Mouse (Mus musculus) G1E (cell line): ENCODE results near the gene Chd9. TPM values are rescaled to one million over a fixed set of nuclear protein-coding genes. Genes with fewer than 3 reads are reported as not detected.

Source experiments
- ATAC-seq: 2 replicates; pipeline ENCODE4 v1.8.0; 2016; ENCODE audit warnings: mild to moderate bottlenecking; ENCODE audit not compliant: insufficient number of reproducible peaks, poor library complexity, low FRiP score, severe bottlenecking; ENCODE audit errors: extremely low read depth
- DNase-seq: peaks from one replicate; pipeline ENCODE4 v3.0.0; 2012; ENCODE audit warnings: low spot score
- H3K27me3 ChIP-seq: 2 replicates; pipeline ENCODE4 v1.6.1; 2012; ENCODE audit warnings: mild to moderate bottlenecking, low read length, inconsistent platforms; ENCODE audit not compliant: insufficient read depth
- H3K36me3 ChIP-seq: replicated peaks from 2 replicates; pipeline ENCODE3; 2012; ENCODE audit warnings: mild to moderate bottlenecking, inconsistent platforms
- H3K4me1 ChIP-seq: 2 replicates; pipeline ENCODE4 v1.6.1; 2012; ENCODE audit warnings: low read depth, low read length, inconsistent platforms, mixed read lengths; ENCODE audit not compliant: insufficient read depth
- H3K4me3 ChIP-seq: 2 replicates; pipeline ENCODE4 v1.5.1; 2012; ENCODE audit warnings: low read depth, mild to moderate bottlenecking, inconsistent platforms, low read length, moderate library complexity, mixed read lengths
- H3K9me3 ChIP-seq: replicated peaks from 2 replicates; pipeline ENCODE4 v1.6.1; 2012; ENCODE audit warnings: inconsistent platforms
- CTCF ChIP-seq: IDR thresholded peaks from 2 replicates; pipeline ENCODE4 v1.5.1; 2012; ENCODE audit warnings: low read depth, low read length, inconsistent platforms, mixed read lengths
- GATA1 ChIP-seq: IDR thresholded peaks from 2 replicates; pipeline ENCODE4 v1.6.1; 2012; ENCODE audit warnings: borderline replicate concordance, low read length, inconsistent platforms, mixed read lengths
- GATA2 ChIP-seq: IDR thresholded peaks from 2 replicates; pipeline ENCODE4 v1.6.1; 2012; ENCODE audit warnings: low read depth, low read length, inconsistent platforms, borderline replicate concordance
- POLR2AphosphoS5 ChIP-seq: IDR thresholded peaks from 2 replicates; pipeline ENCODE4 v1.6.1; 2012; ENCODE audit warnings: low read depth, low read length, inconsistent platforms; ENCODE audit not compliant: insufficient replicate concordance
- TAL1 ChIP-seq: conservative IDR thresholded peaks from 2 replicates; pipeline ENCODE4 v1.6.1; 2012; ENCODE audit warnings: low read depth, low read length, inconsistent platforms, mixed read lengths
- polyA plus RNA-seq: library from polyadenylated mRNA; stranded (reverse); fragments of >175 nt; gene quantifications from 2 replicates; pipeline ENCODE4 v1.2.3, GENCODE M21; 2012
- total RNA-seq, 2 experiments: library from RNA; stranded (forward) in 1 of 2; stranded (reverse) in 1 of 2; fragments of 200-1000 nt in 1 of 2; fragments of >200 nt in 1 of 2; fragmentation: Nextera tagmentation in 1 of 2; gene quantifications; 2 replicates each; pipeline ENCODE4 v1.2.3; 2014 to 2017

Gene Chd9
- total and polyA plus RNA-seq, 3 experiments: 2.0 to 85.3 (median 26.9) TPM

- H3K27me3 ChIP-seq: peaks cover 6% of the 10 kb centered on the region; the same call in 1 of the 2 replicates
- ATAC-seq (no peak), DNase-seq (no peak)
- no peaks in the 10 kb centered on the region for H3K36me3 ChIP-seq
- no peak overlapping the region for H3K4me3 ChIP-seq
- TF ChIP-seq GATA2 (no peak), POLR2AphosphoS5 (no peak), TAL1 (no peak), CTCF (no peak), GATA1 (no peak)
- no peaks in the 10 kb centered on the region for H3K4me1 ChIP-seq
- no peaks in the 10 kb centered on the region for H3K9me3 ChIP-seq
Measured at GRCm38 (mm10) chr8:90869071-90869919, 41.1 kb downstream of the Chd9 start.

- Histone ChIP-seq H3K4me3 (no peak overlapping the region), H3K27me3 (peaks cover 6% of the 10 kb centered on the region; the same call in 1 of the 2 replicates), H3K4me1 (no peaks in the 10 kb centered on the region), H3K36me3 (no peaks in the 10 kb centered on the region), H3K9me3 (no peaks in the 10 kb centered on the region)
- TF ChIP-seq GATA2 (no peak), TAL1 (no peak), CTCF (no peak), GATA1 (no peak), POLR2AphosphoS5 (no peak)
- DNase-seq: no peak
- no peak for ATAC-seq
Measured at GRCm38 (mm10) chr8:90869920-90870777, 42.0 kb downstream of the Chd9 start.

- Histone ChIP-seq H3K9me3 (no peaks in the 10 kb centered on the region), H3K4me1 (no peaks in the 10 kb centered on the region), H3K27me3 (peaks cover 11% of the 10 kb centered on the region), H3K4me3 (no peak overlapping the region), H3K36me3 (no peaks in the 10 kb centered on the region)
- TF ChIP-seq GATA2 (no peak), TAL1 (no peak), POLR2AphosphoS5 (no peak), GATA1 (no peak), CTCF (no peak)
- no peak for DNase-seq
- ATAC-seq: no peak
Measured at GRCm38 (mm10) chr8:90871375-90872080, 43.4 kb downstream of the Chd9 start.

GRCm38 (mm10) chr8:90873051-90873450 is 44.9 kb downstream of the Chd9 start:
- no peak overlapping the region for H3K4me3 ChIP-seq
- TF ChIP-seq GATA1: no peak
- peaks cover 5% of the 10 kb centered on the region; the same call in 1 of the 2 replicates for H3K4me1 ChIP-seq
- ATAC-seq (no peak), DNase-seq (no peak)
- H3K36me3 ChIP-seq: no peaks in the 10 kb centered on the region
- H3K27me3 ChIP-seq: peaks cover 22% of the 10 kb centered on the region
- no peaks in the 10 kb centered on the region for H3K9me3 ChIP-seq

GRCm38 (mm10) chr8:90876213-90876721 is 48.1 kb downstream of the Chd9 start:
- no peak for DNase-seq
- H3K4me3 ChIP-seq: no peak overlapping the region
- no peaks in the 10 kb centered on the region for H3K9me3 ChIP-seq
- peaks cover 17% of the 10 kb centered on the region for H3K27me3 ChIP-seq
- ATAC-seq: no peak
- H3K36me3 ChIP-seq: no peaks in the 10 kb centered on the region
- H3K4me1 ChIP-seq: peaks cover 13% of the 10 kb centered on the region
- TF ChIP-seq GATA2: no peak
- TF ChIP-seq CTCF: no peak
- TF ChIP-seq POLR2AphosphoS5: no peak
- TF ChIP-seq GATA1: no peak
- TF ChIP-seq TAL1: no peak
